Mouse (Mus musculus) embryo, embryonic 11 days (tissue): ENCODE measurements around the gene Gm20479.

Experiments
- DNase-seq: peaks from one replicate; pipeline ENCODE4 v3.0.0-alpha.2; 2015

The Gm20479 gene

DNA sequence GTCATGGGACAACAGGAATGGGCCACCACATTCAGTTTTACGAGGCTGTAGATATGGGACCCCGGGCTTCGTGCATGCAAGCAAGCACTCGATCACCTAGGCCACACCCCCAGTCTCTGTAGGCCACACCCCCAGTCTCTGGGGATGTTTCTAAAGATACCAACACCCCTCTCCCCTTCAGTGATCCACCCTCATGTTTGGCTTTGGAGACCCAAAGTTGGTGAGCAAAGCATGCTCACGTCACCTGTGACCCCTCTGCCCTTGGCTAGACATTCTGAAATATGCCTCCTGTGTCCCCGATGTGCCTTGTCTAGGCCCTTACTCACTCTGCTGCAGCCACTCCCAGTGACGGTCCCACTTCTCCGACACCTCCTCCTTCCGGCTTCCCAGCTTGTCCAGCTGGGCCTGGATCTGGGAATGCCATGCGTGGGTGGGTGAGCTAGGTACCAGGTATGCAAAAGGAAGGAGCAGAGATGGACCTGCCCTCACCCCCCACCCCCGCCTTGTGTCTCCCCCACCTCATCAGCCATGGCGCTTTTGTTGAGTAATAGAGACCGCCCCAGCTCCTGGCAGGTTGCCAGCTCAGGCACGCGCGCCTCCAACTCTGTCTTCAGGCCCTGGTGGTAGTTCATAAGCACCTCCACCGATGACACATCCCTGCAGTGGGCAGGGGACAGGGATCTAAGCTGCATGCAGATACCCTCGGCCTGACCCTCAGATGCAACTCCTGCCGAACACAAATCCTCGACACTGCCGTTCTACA, 9.0 kb upstream of the Gm20479 start:
- DNase-seq, result no peak

DNA sequence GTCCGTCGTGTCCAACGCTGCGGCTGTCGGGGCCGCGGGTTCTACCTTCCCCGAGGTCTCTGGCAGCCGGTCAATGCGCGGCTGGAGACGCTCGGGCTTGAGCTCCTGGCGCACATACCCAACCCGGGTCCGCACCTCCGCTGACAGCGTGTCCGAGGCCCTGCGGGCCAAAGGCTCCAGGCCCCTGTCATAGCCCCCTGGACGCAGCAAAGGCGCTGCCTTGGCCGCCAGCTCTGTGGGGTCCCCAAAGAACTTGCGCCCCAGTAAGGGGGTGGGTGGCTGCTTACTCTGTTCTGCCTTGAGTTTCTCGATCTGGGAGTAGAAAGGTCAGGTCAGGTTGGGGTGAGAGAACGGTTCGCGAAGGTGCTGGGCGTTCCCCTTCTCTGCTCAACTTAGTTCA, 7.2 kb upstream of the Gm20479 start:
- no peak for DNase-seq

DNA sequence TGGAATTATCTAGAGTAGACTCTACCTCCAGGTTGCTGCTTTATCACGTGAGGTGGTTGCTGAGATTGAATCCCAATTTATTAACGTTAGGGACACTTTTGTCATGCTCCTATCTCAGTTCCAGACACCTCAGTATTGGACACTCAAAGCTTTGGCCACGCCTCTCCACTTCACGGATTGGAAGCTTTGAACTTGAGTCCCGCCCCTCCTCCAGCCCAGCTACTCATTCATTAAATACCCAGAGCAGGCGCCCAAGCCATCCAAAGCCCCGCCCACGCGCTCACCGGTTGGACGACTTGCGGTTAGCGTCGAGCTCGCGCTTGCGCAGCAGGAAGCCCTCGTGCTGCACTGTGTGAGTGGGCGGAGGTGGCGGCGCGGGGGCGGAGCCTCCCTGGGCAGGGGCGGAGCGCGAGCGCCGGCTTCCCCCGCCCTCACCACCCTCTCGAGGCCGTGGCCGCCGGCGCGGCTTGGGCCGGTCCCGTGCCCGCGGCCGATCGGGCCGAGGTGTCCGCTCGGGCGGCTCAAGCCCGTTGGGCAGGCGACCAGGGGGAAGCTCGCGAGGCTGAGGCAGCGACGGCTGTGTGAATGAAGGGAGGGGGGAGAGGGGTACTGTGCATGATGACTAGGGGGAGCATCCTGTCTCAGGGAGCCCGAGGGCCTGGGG, 4.2 kb upstream of the Gm20479 start:
- DNase-seq, result peak; percentile 100

GRCm38 (mm10) chr7:27360749-27361148, 3.5 kb upstream of the Gm20479 start:
- DNase-seq, result no peak

- DNase-seq, result no peak
Measured at GRCm38 (mm10) chr7:27359706-27360358, 2.6 kb upstream of the Gm20479 start.

DNA sequence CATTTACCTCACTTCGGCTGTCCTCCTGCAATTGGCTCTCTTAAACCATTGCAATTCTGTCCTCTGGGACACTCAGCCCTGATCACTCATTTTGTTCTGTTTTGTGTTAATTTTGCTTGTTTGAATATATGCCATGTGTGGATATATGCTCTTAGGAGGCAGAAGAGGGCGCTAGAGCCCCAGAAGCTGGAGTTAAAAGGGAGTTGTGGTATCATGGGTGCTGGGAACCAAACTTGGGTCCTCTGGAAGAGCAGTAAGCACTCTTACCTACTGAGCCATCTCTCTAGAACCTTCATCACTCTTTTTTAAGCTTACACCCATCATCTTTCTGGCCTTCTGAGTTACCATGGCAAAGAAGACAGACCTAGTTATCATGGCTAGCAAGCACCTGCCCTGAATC, 1.9 kb upstream of the Gm20479 start:
- no peak for DNase-seq

GRCm38 (mm10) chr7:27357595-27357978, 368 bp upstream of the Gm20479 start:
- no peak for DNase-seq

GRCm38 (mm10) chr7:27356248-27356647, 971 bp downstream of the Gm20479 start:
- DNase-seq, result peak; percentile 40

GRCm38 (mm10) chr7:27355745-27356240, 1.4 kb downstream of the Gm20479 start, which contains the start of gene Shkbp1:
TSS of gene Shkbp1 (minus strand) at chr7:27356019.
- DNase-seq, result peak; percentile 94

DNA sequence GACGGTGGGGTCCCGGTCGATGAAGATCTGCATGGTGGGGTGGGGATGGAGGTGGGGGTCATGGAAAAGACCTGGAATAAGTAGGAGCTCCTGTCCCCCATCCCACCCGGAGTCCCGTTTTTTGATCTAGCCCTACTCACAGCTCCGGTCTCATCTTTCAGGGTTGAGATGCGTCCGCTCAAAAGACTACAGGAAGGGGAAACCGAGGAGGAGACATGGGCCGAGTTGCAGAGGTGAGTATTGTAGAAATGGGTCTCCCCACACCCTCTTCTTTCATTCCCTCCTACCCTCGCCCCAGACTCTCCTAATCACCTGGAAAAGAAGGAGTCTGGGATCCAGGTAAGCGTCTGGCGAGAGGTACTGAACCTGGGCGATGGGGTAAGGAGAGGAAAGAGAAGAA, 2.0 kb downstream of the Gm20479 start:
- DNase-seq, result no peak

DNA sequence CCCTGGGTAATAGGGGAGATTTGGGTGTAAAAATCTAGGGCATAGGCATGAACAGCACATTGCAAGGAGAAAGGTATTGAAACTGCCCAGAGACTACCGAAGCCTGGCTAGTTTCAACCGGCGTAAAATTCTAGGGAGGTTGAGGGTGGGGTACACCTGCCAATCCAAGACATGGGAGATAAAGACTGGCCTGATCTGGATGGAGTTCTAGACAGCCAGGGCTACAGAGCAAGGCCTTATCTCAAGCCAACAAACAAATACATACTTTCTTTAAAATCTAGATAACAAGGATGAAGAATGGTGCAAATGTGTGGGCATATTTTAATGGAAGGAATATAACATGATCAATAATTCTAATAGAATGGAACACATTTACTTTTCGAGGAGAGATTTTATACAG, 2.4 kb downstream of the Gm20479 start:
- DNase-seq, result no peak

GRCm38 (mm10) chr7:27354144-27354543, 3.1 kb downstream of the Gm20479 start:
- peak; percentile 41 for DNase-seq

GRCm38 (mm10) chr7:27345444-27345843, 11.8 kb downstream of the Gm20479 start:
- peak; percentile 50 for DNase-seq

GRCm38 (mm10) chr7:27342595-27342994, 14.6 kb downstream of the Gm20479 start:
- no peak for DNase-seq

DNA sequence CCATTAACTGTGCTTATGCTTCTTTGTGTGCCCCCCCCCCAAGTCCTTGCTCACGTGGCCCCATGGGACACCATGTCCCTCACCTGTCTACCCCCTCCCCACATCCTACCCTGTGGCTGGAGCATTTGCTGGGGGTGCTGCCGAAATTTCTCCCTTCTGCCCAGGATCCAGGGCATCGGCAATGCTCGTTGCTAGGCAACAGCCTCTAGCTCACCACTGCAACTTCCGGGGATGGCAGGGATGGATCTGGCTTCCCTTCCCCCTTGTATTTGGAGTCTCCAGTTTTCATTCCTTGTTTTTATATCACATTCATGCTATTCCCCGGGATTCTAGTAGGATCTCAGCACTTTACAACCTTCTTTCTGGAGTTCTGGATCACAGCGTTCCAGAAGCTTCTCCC, 17.7 kb downstream of the Gm20479 start:
- no peak for DNase-seq

DNA sequence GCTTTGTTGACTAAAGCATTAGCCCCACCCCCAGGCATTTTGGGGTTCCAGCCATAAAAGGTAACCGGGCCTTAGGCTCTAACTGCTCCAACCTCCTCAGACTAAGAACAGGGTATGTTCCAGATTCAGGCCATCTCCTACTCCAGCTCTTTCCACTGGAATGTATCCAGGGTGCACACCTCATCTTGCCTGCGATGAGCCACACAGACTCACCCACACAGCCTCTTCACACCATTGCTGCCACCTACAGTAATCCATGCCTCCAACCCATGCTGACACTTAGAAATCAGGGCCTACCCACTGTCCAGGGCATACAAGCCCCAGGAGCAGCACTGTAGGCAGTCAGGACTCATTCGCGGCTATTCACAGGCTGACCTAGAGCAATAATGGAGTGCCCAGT, 18.1 kb downstream of the Gm20479 start:
- DNase-seq, result no peak

GRCm38 (mm10) chr7:27337175-27337853, 19.9 kb downstream of the Gm20479 start, which contains the start of gene Ltbp4:
TSS of gene Ltbp4 (minus strand) at chr7:27337692.
- peak; percentile 86 for DNase-seq

- peak; percentile 93 for DNase-seq
Measured at GRCm38 (mm10) chr7:27335928-27336823, 21.0 kb downstream of the Gm20479 start.

- DNase-seq, result no peak
Measured at GRCm38 (mm10) chr7:27335011-27335720, 22.1 kb downstream of the Gm20479 start.

- no peak for DNase-seq
Measured at GRCm38 (mm10) chr7:27334405-27334911, 22.8 kb downstream of the Gm20479 start.

DNA sequence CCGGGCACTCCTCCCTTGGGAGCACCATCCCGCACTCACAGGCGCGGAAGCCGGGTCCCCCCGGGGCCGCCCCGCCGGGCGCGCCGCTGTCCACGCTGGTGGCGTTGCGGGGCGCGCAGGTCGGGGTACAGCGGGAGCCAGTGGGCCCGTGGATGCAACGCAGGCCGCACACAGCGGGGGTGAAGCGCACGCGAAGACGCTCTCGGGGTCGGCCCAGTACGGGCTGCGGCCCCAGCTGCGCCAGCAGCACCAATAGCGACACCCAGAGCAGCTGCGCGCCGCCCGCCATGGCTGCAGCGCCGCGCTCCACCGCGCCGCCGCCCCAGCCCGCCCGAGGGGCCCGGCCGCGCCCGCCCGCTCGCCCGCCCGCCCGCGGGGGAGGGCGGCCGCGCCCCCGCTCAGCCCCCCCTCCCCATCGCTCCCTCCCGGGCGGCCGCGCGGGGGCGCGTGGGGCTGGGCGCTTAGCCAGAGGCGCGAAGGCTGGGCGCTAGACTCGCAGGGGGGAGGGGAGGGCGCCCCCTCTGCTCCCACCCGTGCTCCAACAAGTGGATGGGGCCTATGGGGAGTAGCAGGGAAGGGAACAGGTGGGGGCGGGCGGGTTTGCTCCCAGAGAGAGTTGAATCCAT, 23.8 kb downstream of the Gm20479 start:
- DNase-seq, result peak; percentile 64
